Mouse (Mus musculus) kidney, embryonic 16.5 days (tissue): ENCODE measurements around the gene Olfr665. TPM values are rescaled to one million over a fixed set of nuclear protein-coding genes. Genes with fewer than 3 reads are reported as not detected.

Experiments used
- ATAC-seq: fragments of 200-750 bp; cut with Nextera tagmentation; 2 replicates; pipeline ENCODE4 v1.8.0; 2017; ENCODE audit warnings: moderate TSS enrichment; ENCODE audit not compliant: low FRiP score, low TSS enrichment
- H3K27ac ChIP-seq: fragments of 300-500 bp; sonication (generic); 2 replicates; pipeline ENCODE4 v1.5.1; 2014; ENCODE audit warnings: low read length
- H3K27me3 ChIP-seq: fragments of 300-500 bp; sonication (generic); 2 replicates; pipeline ENCODE4 v1.6.1; 2014; ENCODE audit warnings: low read length, control low read depth, mixed read lengths; ENCODE audit not compliant: insufficient read depth
- H3K36me3 ChIP-seq: fragments of 300-500 bp; sonication (generic); 2 replicates; pipeline ENCODE4 v1.6.1; 2014; ENCODE audit warnings: low read length, control low read depth, mixed read lengths; ENCODE audit not compliant: insufficient read depth
- H3K4me1 ChIP-seq: fragments of 300-500 bp; sonication (generic); 2 replicates; pipeline ENCODE4 v1.6.1; 2014; ENCODE audit warnings: low read length, control low read depth, mixed read lengths; ENCODE audit not compliant: insufficient read depth
- H3K4me2 ChIP-seq: fragments of 300-500 bp; sonication (generic); replicated peaks from 2 replicates; pipeline ENCODE4 v1.6.1; 2014; ENCODE audit warnings: low read depth, low read length
- H3K4me3 ChIP-seq: fragments of 300-500 bp; sonication (generic); 2 replicates; pipeline ENCODE4 v1.5.1; 2014; ENCODE audit warnings: mild to moderate bottlenecking, low read length
- H3K9ac ChIP-seq: fragments of 300-500 bp; sonication (generic); replicated peaks from 2 replicates; pipeline ENCODE4 v1.6.1; 2014; ENCODE audit warnings: low read length
- H3K9me3 ChIP-seq: fragments of 300-500 bp; sonication (generic); 2 replicates; pipeline ENCODE4 v1.6.1; 2016; ENCODE audit warnings: low read length, control low read depth
- WGBS: fragments of 180-500 bp; shearing (Covaris S2); extraction: QIAGEN DNeasy Blood & Tissue Kit; methylation state at CpG from one replicate; pipeline ENCODE4 v1.1.7; 2014; 5-methylcytosine and 5-hydroxymethylcytosine counted together
- polyA plus RNA-seq: library from polyadenylated mRNA; unstranded; fragments of >200 nt; fragmentation: Nextera tagmentation; extraction: Ambion mirVana; gene quantifications from 2 replicates; pipeline ENCODE4 v1.2.1, GENCODE M21; 2015

Olfr665 gene
- polyA plus RNA-seq, 1 experiment from 2014 or later = not detected

GRCm38 (mm10) chr7:104927957-104928356 is 50.1 kb downstream of the Olfr665 start, which contains the start of gene Olfr668:
TSS of gene Olfr668 (minus strand) at chr7:104928057.
- Histone ChIP-seq H3K4me1 (no peaks in the 10 kb centered on the region), H3K27ac (no peak within 1 kb of the TSS), H3K4me2 (no peak within 1 kb of the TSS), H3K36me3 (no peaks in the 10 kb centered on the region), H3K9ac (no peak within 1 kb of the TSS), H3K4me3 (no peak within 1 kb of the TSS), H3K9me3 (no peaks in the 10 kb centered on the region), H3K27me3 (no peaks in the 10 kb centered on the region)
- no peak for ATAC-seq
- WGBS = 87% methylated on average over 1 of the region's 1 CpGs

Other genes with a start within 250 kb of the Olfr665 start
- not detected in 2 replicates for gene Olfr658, start 230.7 kb upstream of the Olfr665 start, polyA plus RNA-seq
- gene Olfr659, start 211.3 kb upstream of the Olfr665 start, polyA plus RNA-seq = not detected in 2 replicates
- gene Olfr661, start 191.5 kb upstream of the Olfr665 start, polyA plus RNA-seq = not detected in 2 replicates
- not detected in 2 replicates for gene Usp17le, start 100.6 kb upstream of the Olfr665 start, polyA plus RNA-seq
- not detected in 2 replicates for gene Usp17lb, start 35.4 kb upstream of the Olfr665 start, polyA plus RNA-seq
- not detected in 2 replicates for gene Usp17la, start 21.0 kb upstream of the Olfr665 start, polyA plus RNA-seq
- not detected in 2 replicates for gene Olfr666, start 17.9 kb downstream of the Olfr665 start, polyA plus RNA-seq
- not detected in 2 replicates for gene Olfr667, start 43.5 kb downstream of the Olfr665 start, polyA plus RNA-seq
- not detected in 2 replicates for gene Olfr668, start 50.0 kb downstream of the Olfr665 start, polyA plus RNA-seq
- not detected in 2 replicates for gene Olfr669, start 56.2 kb downstream of the Olfr665 start, polyA plus RNA-seq
- not detected in 2 replicates for gene Olfr670, start 84.6 kb downstream of the Olfr665 start, polyA plus RNA-seq
- not detected in 2 replicates for gene Olfr671, start 101.1 kb downstream of the Olfr665 start, polyA plus RNA-seq
- not detected in 2 replicates for gene Olfr672, start 124.0 kb downstream of the Olfr665 start, polyA plus RNA-seq
- not detected in 2 replicates for gene Olfr675, start 150.4 kb downstream of the Olfr665 start, polyA plus RNA-seq
- not detected in 2 replicates for gene Olfr676, start 154.7 kb downstream of the Olfr665 start, polyA plus RNA-seq
- not detected in 2 replicates for gene Olfr677, start 173.3 kb downstream of the Olfr665 start, polyA plus RNA-seq
- not detected in 2 replicates for gene Olfr678, start 186.4 kb downstream of the Olfr665 start, polyA plus RNA-seq
- not detected in 2 replicates for gene Olfr679, start 203.2 kb downstream of the Olfr665 start, polyA plus RNA-seq
- not detected in 2 replicates for gene Olfr680-ps1, start 214.8 kb downstream of the Olfr665 start, polyA plus RNA-seq
- not detected in 2 replicates for gene Olfr681, start 238.8 kb downstream of the Olfr665 start, polyA plus RNA-seq